Mouse (Mus musculus) ES-E14 (cell line): ENCODE measurements at regions not wholly inside any gene's neighbourhood (a gene's known extent, or its start where the extent isn't known, plus 50 kb on each side); places are given as distances from the start of the nearest gene placed in this dataset.

ENCODE experiments used
- DNase-seq: peaks from one replicate; pipeline ENCODE4 v3.0.0-alpha.2; 2013; ENCODE audit warnings: low read depth, low spot score
- H3K27ac ChIP-seq: 2 replicates; pipeline ENCODE4 v1.5.1; 2012; ENCODE audit warnings: low read depth, mild to moderate bottlenecking, low read length, moderate library complexity, mixed read lengths; ENCODE audit not compliant: poor library complexity, insufficient read depth, severe bottlenecking
- H3K36me3 ChIP-seq: 2 replicates; pipeline ENCODE4 v1.6.1; 2012; ENCODE audit warnings: mild to moderate bottlenecking, low read length, moderate library complexity, mixed read lengths; ENCODE audit not compliant: control insufficient read depth, poor library complexity, insufficient read depth, severe bottlenecking
- H3K4me1 ChIP-seq, 2 experiments: fragments of 150-350 bp in 1 of 2; sonication (generic) in 1 of 2; 2 replicates each; pipeline ENCODE4 v1.6.1; 2012; ENCODE audit warnings: low read length in 2 of 2, mild to moderate bottlenecking in 1 of 2, mixed read lengths in 1 of 2; ENCODE audit not compliant: control insufficient read depth in 2 of 2, insufficient read depth in 2 of 2, poor library complexity in 1 of 2
- H3K4me3 ChIP-seq, 2 experiments: fragments of 150-350 bp in 1 of 2; sonication (generic) in 1 of 2; 2 replicates each; pipeline ENCODE4 v1.5.1; 2012; ENCODE audit warnings: low read length in 2 of 2, low read depth in 1 of 2, mild to moderate bottlenecking in 1 of 2, mixed read lengths in 1 of 2; ENCODE audit not compliant: insufficient read depth in 1 of 2, poor library complexity in 1 of 2, severe bottlenecking in 1 of 2
- H3K9ac ChIP-seq: 2 replicates; pipeline ENCODE4 v1.6.1; 2012; ENCODE audit warnings: low read depth, mild to moderate bottlenecking, low read length, mixed read lengths; ENCODE audit not compliant: poor library complexity, insufficient read depth, severe bottlenecking
- H3K9me3 ChIP-seq: fragments of 150-350 bp; sonication (generic); 2 replicates; pipeline ENCODE4 v1.6.1; 2012; ENCODE audit warnings: low read depth, mild to moderate bottlenecking, low read length; ENCODE audit not compliant: control insufficient read depth, insufficient read depth
- CHD2 ChIP-seq: IDR thresholded peaks from 2 replicates; pipeline ENCODE4 v1.6.1; 2014; ENCODE audit warnings: mild to moderate bottlenecking, low read depth, low read length, inconsistent platforms
- HCFC1 ChIP-seq: IDR thresholded peaks from 2 replicates; pipeline ENCODE4 v1.6.1; 2012; ENCODE audit warnings: low read length, inconsistent platforms, borderline replicate concordance; ENCODE audit not compliant: insufficient read depth
- MAFK ChIP-seq: IDR thresholded peaks from 2 replicates; pipeline ENCODE4 v1.6.1; 2014; ENCODE audit warnings: mild to moderate bottlenecking, low read depth, low read length, inconsistent platforms; ENCODE audit not compliant: insufficient read depth
- ZC3H11A ChIP-seq: IDR thresholded peaks from 2 replicates; pipeline ENCODE4 v1.6.1; 2012; ENCODE audit warnings: low read depth, mild to moderate bottlenecking, inconsistent platforms, low read length, borderline replicate concordance
- ZNF384 ChIP-seq: IDR thresholded peaks from 2 replicates; pipeline ENCODE4 v1.6.1; 2012; ENCODE audit warnings: low read depth, low read length, inconsistent platforms
- in situ Hi-C, 2 experiments: fragments of 600-800 bp; cut with MboI; formaldehyde crosslinking; loops; one replicate each; pipeline ENCODE4 v1.15.1; 2025; ENCODE audit warnings: low sequenced_read_pairs in 2 of 2, inconsistent platforms in 1 of 2; ENCODE audit not compliant: unreplicated experiment in 2 of 2

DNA sequence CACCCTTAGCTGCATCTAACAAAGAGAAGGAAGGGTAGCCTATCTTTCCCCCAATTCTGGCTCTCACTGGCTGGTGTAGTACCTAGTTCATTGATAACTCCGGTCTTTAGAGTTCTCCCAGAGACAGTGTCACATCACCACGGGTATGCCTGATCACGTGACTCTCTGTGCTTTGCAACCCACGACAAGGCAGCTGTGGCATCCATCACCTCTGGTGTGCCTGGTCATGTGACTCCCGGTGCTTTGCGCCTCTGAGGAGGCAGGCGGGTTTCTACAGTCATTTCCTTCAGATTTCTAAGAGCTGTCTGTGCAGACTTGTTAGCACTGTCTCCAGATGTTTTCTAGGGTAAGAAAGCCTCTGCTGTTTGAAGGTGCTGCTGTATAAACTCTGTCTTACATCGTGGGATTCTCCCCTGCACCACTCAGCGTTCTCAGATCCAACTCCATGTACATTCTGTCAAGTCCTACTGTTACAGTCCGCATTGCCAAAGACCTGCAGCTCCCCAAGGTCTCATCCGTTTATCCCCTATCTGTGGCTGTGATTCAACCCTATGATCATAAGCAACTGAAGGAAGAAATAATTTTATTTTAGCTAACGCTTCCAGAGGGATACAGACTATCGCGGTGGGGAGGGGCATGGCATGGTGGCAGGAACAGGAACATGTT, 201.5 kb upstream of the Phyhipl start:
- no peaks in the 10 kb centered on the region for H3K9me3 ChIP-seq
- in situ Hi-C loops: no loop called here
- no peak overlapping the region for H3K9ac ChIP-seq
- H3K36me3 ChIP-seq: no peaks in the 10 kb centered on the region
- DNase-seq: no peak
- peaks cover 0 to 7% of the 10 kb centered on the region in 2 experiments; a peak in 2 of 4 replicates for H3K4me1 ChIP-seq
- H3K4me3 ChIP-seq: peak overlapping the region in 1 of 2 experiments; percentile 6; a peak in 3 of 4 replicates
- H3K27ac ChIP-seq: no peak overlapping the region
- TF ChIP-seq ZC3H11A (no peak), MAFK (no peak), ZNF384 (no peak), CHD2 (no peak)

DNA sequence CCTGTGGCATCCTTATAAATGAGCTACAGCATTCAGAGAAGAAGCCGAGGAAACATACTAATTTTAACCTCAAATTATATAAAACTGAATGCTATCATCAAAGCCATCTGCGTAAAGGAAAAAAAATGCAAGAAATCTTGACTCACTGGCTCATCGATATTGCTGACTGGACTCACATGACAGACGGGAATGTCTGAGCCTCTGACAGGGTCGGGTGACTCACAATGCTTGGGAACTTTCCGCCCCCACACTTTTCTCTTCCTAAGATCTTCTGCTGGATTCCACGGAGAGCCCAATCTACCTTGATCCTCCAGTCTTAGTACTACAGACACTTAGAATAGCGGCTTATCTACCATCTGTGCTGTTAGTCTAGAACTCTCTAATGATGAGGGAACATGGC, 200.2 kb upstream of the Phyhipl start:
- Histone ChIP-seq H3K4me3 (no peak overlapping the region), H3K9me3 (no peaks in the 10 kb centered on the region), H3K9ac (no peak overlapping the region), H3K4me1 (peaks cover 0 to 3% of the 10 kb centered on the region in 2 experiments; a peak in 2 of 4 replicates), H3K36me3 (no peaks in the 10 kb centered on the region), H3K27ac (no peak overlapping the region)
- no peak for DNase-seq
- in situ Hi-C loops: no loop called here
- TF ChIP-seq ZNF384 (no peak), MAFK (peak; percentile 58)

- H3K4me3 ChIP-seq: no peak overlapping the region
- H3K36me3 ChIP-seq: no peaks in the 10 kb centered on the region
- H3K27ac ChIP-seq: no peak overlapping the region
- TF ChIP-seq ZNF384 (no peak), ZC3H11A (no peak), CHD2 (no peak), HCFC1 (no peak), MAFK (no peak)
- H3K9ac ChIP-seq: no peak overlapping the region
- in situ Hi-C loops: no loop called here
- no peak for DNase-seq
- H3K4me1 ChIP-seq: peaks cover 0 to 3% of the 10 kb centered on the region in 2 experiments; a peak in 2 of 4 replicates
- H3K9me3 ChIP-seq: no peaks in the 10 kb centered on the region
Measured at GRCm38 (mm10) chr10:70853614-70854013, 197.8 kb upstream of the Phyhipl start.

GRCm38 (mm10) chr10:70848141-70848540, 192.4 kb upstream of the Phyhipl start:
- in situ Hi-C loops: no loop called here
- Histone ChIP-seq H3K9ac (no peak overlapping the region), H3K9me3 (no peaks in the 10 kb centered on the region), H3K4me1 (peaks cover 8 to 11% of the 10 kb centered on the region in 2 experiments), H3K27ac (peak overlapping the region; percentile 70; the same call in 1 of the 2 replicates), H3K36me3 (no peaks in the 10 kb centered on the region), H3K4me3 (no peak overlapping the region)
- no peak for DNase-seq
- TF ChIP-seq CHD2 (no peak), MAFK (peak; percentile 32; the same call in 1 of the 2 replicates)

DNA sequence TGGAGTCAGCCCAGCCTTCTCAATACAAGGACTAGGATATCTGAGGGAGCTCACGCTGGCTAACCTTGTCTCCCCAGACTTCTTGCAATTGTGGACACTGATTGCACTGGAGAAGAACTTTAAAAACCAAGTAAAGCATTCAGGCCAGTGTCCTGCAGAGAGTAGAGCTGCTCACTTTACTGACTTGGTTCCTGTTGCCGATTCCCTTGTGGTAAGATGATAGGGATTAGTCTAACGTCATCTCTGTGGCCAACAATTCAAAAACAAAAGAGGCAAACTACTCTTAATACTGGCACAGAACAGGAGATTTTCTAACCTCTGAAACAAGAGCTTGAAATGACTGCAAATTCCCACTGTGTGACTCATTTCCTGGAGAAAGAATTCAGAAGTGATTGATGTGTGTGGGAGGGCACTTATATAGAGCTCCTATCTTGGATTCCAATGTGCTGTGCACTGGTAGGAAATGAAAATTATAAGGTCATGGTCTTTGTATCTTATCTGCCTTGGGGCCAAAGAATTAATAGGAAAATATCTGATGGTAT, 191.6 kb upstream of the Phyhipl start:
- H3K27ac ChIP-seq: peak overlapping the region; percentile 79; the same call in 1 of the 2 replicates
- H3K4me1 ChIP-seq: peaks cover 10 to 11% of the 10 kb centered on the region in 2 experiments

More for the DNA sequence above, 191.6 kb upstream of the Phyhipl start:
- no peaks in the 10 kb centered on the region for H3K36me3 ChIP-seq
- peak overlapping the region in 1 of 2 experiments; percentile 2; a peak in 1 of 4 replicates for H3K4me3 ChIP-seq
- in situ Hi-C loops: no loop called here
- no peaks in the 10 kb centered on the region for H3K9me3 ChIP-seq
- TF ChIP-seq ZNF384 (no peak), CHD2 (no peak), HCFC1 (no peak)
- H3K9ac ChIP-seq: peak overlapping the region; percentile 30; the same call in 1 of the 2 replicates
- DNase-seq: no peak
